Mouse (Mus musculus) mesoderm, embryonic 11.5 days (tissue): ENCODE data around the gene 1700093K21Rik.
"Not testable (repeated sequence)": the region's sequence is repeated elsewhere in the genome, so short reads cannot be mapped to it uniquely, and the experiment has no call there.

ENCODE experiments used
- DNase-seq: peaks from one replicate; pipeline ENCODE4 v3.0.0-alpha.2; 2012; ENCODE audit warnings: low read depth, low spot score

1700093K21Rik gene

DNA sequence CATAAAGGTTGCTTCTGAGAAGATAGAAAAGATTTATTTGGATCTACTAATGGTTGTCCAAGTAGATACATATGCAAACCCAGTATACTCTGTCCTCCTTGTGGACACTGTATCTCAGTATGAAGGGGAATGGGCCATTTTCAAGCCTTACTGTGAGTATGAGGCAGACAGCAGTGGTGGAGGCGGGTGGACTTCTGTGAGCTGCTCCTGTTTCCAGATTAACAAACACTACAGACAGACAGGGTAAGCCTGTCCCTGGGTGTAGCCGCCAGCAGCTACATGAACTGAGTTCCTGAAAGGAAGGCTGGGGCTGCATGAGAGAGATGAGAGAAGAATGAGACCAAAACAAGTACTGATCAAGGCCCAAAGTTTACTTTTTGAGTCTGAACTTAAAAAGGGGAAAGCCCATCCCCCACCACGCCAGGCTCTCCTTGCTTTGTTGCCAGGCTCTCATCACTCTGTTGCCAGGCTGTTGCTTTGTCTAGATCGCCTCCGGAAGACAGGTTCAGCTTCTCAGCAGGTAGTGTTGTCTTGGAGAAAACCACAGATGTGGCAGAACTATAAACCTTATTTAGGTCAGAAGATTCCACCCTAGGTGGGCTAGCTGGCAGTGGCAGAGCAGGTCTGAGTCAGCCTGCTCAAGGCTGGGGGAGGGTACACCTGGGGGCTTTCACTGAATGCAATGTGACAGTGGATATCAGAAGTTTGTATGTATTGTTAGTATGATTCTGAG is at the start of gene 1700093K21Rik:
Gene 1700093K21Rik (minus strand): TSS at position 683 of the 733 bp plus-strand sequence.
- DNase-seq: no peak

DNA sequence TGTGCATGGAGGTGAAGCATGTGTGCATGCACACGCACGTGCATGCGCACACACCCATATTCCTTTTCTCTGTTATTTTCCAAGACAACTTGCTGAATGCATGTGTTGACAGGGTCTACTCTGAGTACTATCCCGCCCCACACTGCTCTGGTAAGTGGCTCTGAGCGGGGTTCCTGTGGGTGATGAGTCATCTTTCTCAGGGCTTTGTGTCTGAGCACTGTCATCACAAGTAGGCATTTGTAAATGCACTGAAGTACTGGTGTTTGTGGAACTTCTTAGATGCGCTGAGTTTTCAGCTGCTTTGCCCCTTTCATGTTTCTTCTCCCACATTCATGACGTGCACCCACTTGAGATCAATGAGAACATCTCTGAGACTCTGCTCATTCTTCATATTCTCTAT is 49.2 kb upstream of the 1700093K21Rik start:
- DNase-seq: no peak

DNA sequence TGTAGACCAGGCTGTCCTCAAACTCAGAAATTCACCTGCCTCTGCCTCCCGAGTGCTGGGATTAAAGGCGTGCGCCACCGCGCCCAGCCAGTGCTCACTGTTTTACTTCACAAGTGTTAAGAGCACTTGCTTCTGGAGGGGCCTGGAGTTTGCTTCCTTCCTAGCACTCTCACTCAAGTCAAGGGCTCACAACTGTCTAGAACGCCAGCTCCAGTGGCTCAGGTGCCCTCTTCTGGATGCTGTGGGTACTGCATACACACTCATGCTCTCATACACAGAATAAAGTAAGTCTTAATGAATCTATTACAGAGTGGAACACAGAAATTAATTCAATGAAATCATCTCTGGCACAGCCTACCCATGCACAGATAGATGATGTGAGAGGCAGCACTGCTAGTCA is 44.8 kb upstream of the 1700093K21Rik start:
- peak; percentile 77 for DNase-seq

DNA sequence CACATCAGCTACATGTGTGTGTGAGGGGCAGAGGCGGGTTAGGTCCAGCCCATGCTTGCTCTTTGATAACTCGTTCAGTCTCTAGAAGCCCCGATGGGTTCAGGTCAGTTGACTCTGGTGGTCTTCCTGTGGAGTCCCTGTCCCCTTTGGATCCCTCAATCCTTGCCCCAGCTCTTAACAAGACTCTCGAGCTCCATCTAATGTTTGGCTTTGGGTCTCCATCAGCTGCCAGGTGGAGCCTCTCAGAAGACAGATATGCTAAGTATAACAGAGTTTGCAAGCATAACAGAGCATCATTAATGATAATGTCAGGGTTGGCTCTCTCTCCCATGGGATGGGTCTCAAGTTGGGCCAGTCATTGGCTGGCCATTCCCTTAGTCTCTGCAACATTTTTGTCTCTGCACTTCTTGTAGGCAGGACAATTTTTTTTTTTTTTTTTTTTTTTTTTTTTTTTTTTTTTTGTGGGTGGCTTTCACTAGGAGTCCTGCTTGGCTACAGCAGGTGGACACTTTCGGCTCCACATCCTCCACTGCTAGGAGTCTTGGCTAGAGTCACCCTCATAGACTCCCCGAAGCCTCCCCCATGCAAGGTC is 36.2 kb upstream of the 1700093K21Rik start:
- DNase-seq: no peak

- DNase-seq: no peak
These were observed 16.5 kb upstream of the 1700093K21Rik start for GRCm38 (mm10) chr11:23537446-23537845.

- no peak for DNase-seq
These were observed 2.0 kb downstream of the 1700093K21Rik start for GRCm38 (mm10) chr11:23518981-23519380.

DNA sequence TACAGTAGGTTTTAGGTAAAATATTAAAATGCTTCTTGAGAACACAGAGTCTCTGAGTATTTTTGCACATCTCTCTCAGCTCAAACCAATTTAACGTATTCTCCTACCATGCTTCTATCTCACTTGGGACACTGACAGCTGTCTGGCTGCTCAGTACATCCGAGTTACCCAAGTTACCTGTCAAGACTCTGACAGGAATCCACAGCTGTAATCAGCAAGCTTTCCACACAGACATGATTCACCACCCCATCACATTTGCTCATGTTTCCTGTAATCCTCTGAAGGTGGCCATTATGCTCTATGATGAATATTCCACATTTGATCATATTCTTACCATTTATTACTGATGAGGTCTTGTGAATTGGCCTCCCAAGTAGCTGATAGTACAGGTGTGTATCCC is 5.6 kb downstream of the 1700093K21Rik start:
- DNase-seq: no peak

DNA sequence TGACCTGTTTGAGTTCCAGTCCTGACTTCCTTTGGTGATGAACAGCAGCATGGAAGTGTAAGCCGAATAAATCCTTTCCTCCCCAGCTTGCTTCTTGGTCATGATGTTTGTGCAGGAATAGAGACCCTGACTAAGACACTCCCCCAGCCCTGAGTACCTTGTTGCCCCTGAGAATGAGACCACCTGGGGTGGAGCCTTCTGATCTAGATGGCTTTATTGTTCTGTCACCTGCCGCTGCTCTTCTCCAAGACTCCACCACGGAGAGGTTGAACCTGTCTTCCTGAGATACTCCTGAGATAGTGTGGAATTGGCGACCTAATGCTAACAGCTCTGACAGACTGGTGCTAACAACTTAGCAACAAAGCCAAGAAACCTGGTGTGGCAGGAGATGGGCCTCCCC is 6.2 kb downstream of the 1700093K21Rik start:
- not testable (repeated sequence) for DNase-seq

GRCm38 (mm10) chr11:23504801-23505200 is 16.2 kb downstream of the 1700093K21Rik start:
- not testable (repeated sequence) for DNase-seq

- DNase-seq: no peak
These were observed 22.3 kb downstream of the 1700093K21Rik start for GRCm38 (mm10) chr11:23498609-23499008.

GRCm38 (mm10) chr11:23497718-23498509 is 23.0 kb downstream of the 1700093K21Rik start, which contains the start of gene Ahsa2:
Gene Ahsa2 (minus strand): TSS chr11:23498030.
- peak; percentile 97 for DNase-seq

DNA sequence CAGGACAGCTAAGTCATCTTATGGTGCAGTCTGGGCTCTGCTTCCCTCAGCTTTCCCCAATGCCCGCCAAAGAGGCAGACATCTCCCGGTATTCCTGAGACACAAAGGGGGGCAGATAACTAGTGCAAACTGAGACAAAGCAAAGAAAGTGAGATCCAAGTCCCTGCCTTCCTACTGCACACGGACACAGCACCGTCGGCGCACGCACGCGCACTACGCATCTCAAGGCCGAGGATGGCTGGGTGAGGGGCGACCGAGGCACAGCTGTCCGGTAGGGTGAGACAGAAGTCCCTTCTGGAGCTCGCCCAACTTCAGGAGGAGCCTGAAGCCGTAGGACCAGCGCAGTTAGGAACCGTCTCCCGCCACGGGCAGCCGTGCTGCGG is 23.6 kb downstream of the 1700093K21Rik start:
- peak; percentile 83 for DNase-seq

GRCm38 (mm10) chr11:23496661-23497060 is 24.3 kb downstream of the 1700093K21Rik start:
- DNase-seq: no peak

- DNase-seq: no peak
These were observed 25.7 kb downstream of the 1700093K21Rik start for GRCm38 (mm10) chr11:23495231-23495630.

GRCm38 (mm10) chr11:23492048-23492790 is 28.7 kb downstream of the 1700093K21Rik start:
- DNase-seq: no peak

- DNase-seq: no peak
These were observed 31.0 kb downstream of the 1700093K21Rik start for GRCm38 (mm10) chr11:23489955-23490354.
